Mouse (Mus musculus) bone marrow macrophage, adult 2 months (primary cell): ENCODE measurements around the gene Pygl. TPM values are rescaled to one million over a fixed set of nuclear protein-coding genes. Genes with fewer than 3 reads are reported as not detected.

Experiments
- H3K27ac ChIP-seq: 2 replicates; pipeline ENCODE4 v1.5.1; 2012; ENCODE audit warnings: low read depth, low read length; ENCODE audit not compliant: insufficient read depth
- H3K4me1 ChIP-seq: 2 replicates; pipeline ENCODE4 v1.6.1; 2012; ENCODE audit warnings: low read length; ENCODE audit not compliant: control insufficient read depth, insufficient read depth
- H3K4me3 ChIP-seq: 2 replicates; pipeline ENCODE4 v1.5.1; 2012; ENCODE audit warnings: mild to moderate bottlenecking, low read length, moderate library complexity; ENCODE audit not compliant: insufficient read depth
- CTCF ChIP-seq: IDR thresholded peaks from 2 replicates; pipeline ENCODE4 v1.5.1; 2012; ENCODE audit warnings: low read depth, mild to moderate bottlenecking, low read length, moderate library complexity
- POLR2A ChIP-seq: IDR thresholded peaks from 2 replicates; pipeline ENCODE4 v1.6.1; 2012; ENCODE audit warnings: mild to moderate bottlenecking, low read depth, low read length, borderline replicate concordance
- polyA plus RNA-seq: library from polyadenylated mRNA; stranded (reverse); fragments of >200 nt; gene quantifications from 2 replicates; pipeline ENCODE4 v1.2.4, GENCODE M21; 2012; ENCODE audit not compliant: missing spikeins, insufficient read depth, insufficient read length

The Pygl gene
- polyA plus RNA-seq, 1 experiment, result 83.8 TPM

DNA sequence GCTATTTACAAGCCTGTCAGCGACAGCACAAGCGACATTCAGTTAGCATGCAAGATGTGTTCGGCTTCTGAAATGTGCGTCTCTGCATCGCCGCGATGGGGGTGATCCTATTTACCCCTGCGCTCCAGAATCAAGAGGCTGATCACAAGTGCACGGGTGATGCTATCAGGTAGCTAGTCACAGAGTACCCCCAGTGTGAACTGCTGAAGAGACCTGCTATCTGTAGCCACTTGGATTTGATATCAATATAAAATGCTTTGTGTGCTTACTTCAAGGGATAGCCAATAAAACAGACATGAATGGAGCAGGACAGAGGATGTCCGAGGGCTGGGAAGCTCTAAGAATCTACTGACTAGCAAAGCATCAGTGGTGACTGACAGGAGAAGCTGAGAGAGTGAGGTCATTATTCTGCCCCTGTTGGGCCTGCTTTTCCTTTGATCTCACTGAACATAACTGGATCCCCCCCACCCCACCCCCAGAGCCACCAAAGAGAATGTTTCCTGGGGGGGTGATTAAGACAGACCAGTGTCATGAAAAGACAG is 18.4 kb upstream of the Pygl start:
- Histone ChIP-seq H3K4me3 (no peak overlapping the region), H3K4me1 (peaks cover 2% of the 10 kb centered on the region; the same call in 1 of the 2 replicates), H3K27ac (no peak overlapping the region)
- TF ChIP-seq POLR2A, result no peak
- no peak for TF ChIP-seq CTCF

DNA sequence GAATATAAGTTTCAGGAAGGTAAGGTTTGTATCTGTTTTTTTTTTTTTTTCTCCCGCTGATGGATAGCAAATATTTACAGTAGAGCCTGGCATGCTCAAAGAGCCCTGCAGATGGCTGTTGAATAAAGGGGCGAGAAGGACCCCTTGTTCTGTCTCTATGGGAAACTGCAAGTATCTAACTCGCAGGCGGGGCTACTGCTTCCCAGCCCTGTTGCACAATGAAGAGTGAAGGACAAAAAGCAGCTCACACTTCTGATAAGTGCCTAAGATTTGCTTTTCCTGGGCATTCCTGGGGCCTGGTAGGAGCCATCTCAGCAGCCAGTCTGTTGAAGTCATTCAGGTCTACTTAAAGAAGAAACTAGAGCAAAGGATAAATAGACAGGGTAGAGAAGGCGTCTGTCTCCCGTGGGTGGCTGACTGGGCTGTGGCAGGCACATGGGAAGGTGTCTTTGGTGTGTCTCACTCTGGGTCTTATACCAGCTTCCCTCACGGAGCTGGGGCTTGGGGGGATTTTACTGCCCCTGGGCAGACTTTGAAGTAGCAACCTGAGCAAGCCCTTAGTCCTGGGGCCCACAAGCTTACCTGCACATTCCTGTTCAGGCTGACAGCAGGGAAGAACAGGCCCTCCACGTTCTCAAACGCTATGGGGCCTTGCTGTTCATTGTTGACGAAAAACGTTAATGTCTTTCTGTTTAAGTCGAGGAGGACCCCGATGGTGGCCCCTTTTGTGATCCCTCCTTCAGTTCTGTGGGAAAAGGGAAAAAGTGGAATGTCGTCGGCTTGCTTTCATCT is 16.6 kb upstream of the Pygl start:
- TF ChIP-seq CTCF, result no peak
- no peak for TF ChIP-seq POLR2A
- Histone ChIP-seq H3K4me3 (no peak overlapping the region), H3K4me1 (peaks cover 2% of the 10 kb centered on the region; the same call in 1 of the 2 replicates), H3K27ac (no peak overlapping the region)

DNA sequence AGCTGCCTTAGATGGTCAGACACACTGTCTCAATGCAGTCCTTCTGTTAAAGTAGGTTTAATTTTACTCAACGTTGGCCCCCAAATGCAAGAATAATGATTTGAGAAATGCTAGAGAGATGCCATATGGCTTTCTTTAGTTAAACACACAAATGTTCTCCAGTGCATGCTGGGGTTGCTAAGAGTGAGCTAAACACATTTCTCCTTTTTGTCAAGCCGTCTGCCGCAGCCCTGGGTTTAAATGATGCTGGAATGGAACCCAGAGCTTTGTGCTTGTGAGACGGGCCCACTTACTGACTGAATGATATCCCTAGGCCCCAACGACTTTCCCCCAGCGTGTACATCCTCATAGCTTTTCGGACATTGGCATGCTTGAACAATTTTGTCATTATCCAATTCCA is 11.3 kb upstream of the Pygl start:
- H3K4me1 ChIP-seq, result peaks cover 5% of the 10 kb centered on the region; the same call in 1 of the 2 replicates
- H3K4me3 ChIP-seq, result no peak overlapping the region
- no peak overlapping the region for H3K27ac ChIP-seq
- no peak for TF ChIP-seq CTCF

DNA sequence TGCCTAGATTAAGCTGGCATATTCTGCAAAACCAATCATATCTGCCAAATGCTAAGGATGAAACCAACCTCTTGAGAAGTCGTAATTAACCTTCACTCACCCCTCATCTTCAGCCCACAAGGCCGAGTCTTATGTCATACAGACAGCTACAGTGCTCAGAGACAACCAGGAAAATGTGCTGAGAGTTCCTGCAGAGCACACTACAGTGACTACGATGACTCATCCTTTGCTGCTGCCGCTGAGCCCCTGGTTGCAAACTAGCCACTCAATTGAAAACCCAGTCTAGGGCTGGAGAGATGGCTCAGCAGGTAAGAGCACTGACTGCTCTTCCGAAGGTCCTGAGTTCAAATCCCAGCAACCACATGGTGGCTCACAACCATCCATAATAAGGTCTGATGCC is 8.5 kb upstream of the Pygl start:
- Histone ChIP-seq H3K27ac (no peak overlapping the region), H3K4me3 (no peak overlapping the region), H3K4me1 (peaks cover 7% of the 10 kb centered on the region)
- no peak for TF ChIP-seq POLR2A

DNA sequence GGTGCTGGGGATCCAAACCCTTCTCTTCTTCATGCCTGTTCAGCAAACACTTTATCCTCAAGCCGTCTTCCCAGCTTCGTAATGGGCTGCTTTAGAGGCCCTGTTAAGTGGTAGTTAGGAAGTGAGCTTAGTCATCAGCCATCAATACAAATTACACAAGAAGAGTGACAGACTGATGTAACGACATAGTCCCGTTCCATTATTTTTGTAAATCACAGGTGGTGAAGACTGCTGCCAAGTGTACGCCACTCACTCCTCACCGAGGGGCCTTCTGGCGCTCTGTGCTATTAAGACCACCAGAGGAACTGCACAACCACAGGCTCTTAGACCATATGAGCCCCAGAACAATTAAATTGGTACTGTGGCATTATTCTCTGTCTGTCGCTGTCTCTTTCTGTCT is 7.3 kb upstream of the Pygl start:
- Histone ChIP-seq H3K4me3 (no peak overlapping the region), H3K4me1 (peaks cover 10% of the 10 kb centered on the region), H3K27ac (no peak overlapping the region)
- no peak for TF ChIP-seq POLR2A
- no peak for TF ChIP-seq CTCF

DNA sequence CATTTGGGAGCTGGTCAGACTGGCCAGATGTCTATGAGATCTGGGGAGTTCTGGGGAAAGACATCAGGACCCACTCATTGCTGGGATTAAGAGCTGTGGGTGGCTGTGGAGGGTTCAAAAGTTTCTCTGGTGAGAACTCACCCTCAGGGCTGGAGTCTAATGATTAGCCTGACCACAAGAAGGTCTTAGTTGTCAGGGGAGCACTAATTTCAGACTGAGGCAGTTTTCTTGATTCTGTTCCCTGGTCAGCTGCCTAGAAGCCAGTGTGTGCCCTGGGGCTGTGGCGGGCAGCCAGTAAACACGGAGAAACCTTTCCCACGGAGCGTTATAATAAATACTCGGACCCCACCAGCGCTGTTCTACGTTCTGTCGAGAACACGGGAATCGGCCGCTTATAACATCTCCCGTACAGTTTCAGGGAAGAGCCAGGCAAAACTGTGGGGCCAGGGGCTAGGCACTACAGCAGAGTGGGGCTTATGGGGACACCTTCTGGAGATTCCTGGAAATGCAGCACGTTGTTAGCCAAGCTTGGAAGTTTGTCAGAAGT is 3.7 kb upstream of the Pygl start:
- Histone ChIP-seq H3K4me3 (peak overlapping the region; percentile 31), H3K27ac (no peak overlapping the region), H3K4me1 (peaks cover 11% of the 10 kb centered on the region)
- TF ChIP-seq CTCF (peak; percentile 70), POLR2A (no peak)

DNA sequence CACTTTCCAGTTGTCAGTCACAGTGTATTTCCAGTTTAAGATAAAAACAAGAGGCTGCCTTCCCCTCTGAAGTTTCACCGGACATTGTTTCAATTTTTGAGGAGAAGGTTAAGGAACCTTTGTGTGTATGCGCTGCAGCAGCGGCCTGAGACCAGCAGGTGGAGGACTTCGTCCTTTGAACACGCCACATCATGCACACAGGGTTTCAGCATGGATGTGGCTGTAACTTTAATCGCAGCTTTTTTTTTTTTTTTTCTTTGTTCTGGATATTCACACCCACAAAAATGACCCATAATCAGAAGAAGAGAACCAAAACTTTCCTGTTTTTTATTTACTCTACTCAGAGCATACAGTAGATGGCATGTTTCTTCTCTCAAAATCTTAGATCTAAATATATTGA is 3.1 kb upstream of the Pygl start:
- peaks cover 11% of the 10 kb centered on the region for H3K4me1 ChIP-seq
- no peak overlapping the region for H3K27ac ChIP-seq
- no peak overlapping the region for H3K4me3 ChIP-seq
- TF ChIP-seq CTCF, result peak; percentile 57
- no peak for TF ChIP-seq POLR2A

DNA sequence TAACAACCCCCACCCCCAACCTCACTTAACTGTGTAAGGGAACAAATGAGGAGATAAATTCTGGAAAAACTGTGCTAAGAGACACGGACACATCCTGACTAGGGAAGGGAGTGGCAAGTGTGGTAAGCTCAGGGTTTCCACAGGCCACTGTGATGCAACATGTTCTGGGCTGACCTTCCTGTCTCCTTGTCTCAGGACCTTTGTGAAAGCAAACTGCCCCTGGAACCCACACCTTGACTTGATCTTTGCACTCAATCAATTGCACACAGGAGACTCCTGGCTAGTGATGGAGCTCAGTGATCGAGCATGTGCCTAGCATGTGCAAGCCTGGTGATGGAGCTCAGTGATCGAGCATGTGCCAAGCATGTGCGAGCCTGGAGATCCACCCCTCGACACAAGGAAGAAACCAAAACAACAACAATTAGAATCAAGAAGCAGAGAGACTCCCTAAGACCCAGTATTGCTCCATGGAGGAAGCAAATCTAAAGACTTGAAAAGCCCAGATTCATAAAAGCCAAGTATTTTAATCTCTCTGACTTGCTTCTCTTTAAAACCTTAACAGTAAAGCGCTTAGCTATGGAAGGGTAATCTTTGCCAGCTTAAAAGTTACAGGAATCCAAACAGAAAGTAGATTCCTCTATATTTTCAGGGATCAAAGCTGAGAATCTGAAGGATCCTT is 2.5 kb upstream of the Pygl start:
- H3K4me3 ChIP-seq, result no peak overlapping the region
- peaks cover 9% of the 10 kb centered on the region for H3K4me1 ChIP-seq
- no peak overlapping the region for H3K27ac ChIP-seq
- TF ChIP-seq CTCF, result no peak
- no peak for TF ChIP-seq POLR2A

DNA sequence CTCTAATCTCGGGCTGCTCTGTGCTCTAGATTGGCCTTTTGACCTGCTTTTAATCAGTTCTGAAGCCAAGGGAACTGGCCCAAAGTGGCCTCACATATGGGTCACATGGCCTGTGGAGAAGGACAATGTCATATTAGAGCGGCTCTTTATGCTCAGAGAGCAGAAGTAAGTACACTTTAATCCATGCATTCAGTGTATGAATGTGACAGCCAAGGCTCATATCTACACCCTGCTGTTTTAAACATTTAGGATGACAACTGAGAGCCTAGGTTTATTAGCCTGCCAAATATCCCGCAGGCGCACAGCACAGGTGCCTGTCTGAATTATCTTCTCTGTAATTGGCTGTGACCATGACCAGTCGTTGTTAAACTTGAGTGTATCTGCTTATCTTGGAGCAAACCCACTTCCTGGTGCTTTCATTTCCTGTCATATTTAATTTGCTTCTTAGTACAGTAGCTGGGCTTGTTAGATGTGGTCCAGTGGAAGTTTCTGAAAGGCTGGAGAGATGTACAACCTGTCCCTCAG is 794 bp upstream of the Pygl start:
- TF ChIP-seq CTCF (no peak), POLR2A (no peak)
- Histone ChIP-seq H3K4me1 (peaks cover 8% of the 10 kb centered on the region), H3K27ac (no peak overlapping the region), H3K4me3 (no peak overlapping the region)

DNA sequence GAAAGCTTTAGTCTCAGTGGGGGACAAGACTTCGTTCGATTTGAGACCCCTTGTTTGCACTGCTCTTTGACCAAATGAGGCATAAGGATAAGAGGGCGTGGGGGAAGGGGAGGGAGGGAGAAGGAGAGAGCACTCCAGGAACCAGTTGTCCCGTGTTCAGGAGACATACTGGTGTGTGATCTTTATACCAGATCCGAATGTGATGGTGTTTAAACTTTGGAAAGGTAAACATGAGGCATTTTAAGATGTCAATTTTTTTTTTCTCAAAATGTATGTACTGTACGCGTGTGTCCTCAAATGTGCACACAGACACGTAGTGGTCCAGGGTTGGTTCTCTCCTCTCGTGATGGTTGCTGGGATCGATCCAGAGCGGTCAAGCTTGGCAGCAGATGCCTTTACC is 3.1 kb downstream of the Pygl start:
- H3K4me3 ChIP-seq, result no peak overlapping the region
- H3K4me1 ChIP-seq, result peaks cover 4% of the 10 kb centered on the region
- no peak overlapping the region for H3K27ac ChIP-seq
- TF ChIP-seq POLR2A (no peak), CTCF (no peak)
